Mouse (Mus musculus) neural tube, embryonic 11.5 days (tissue): Measurements from ENCODE around the gene Mns1. TPM values are rescaled to one million over a fixed set of nuclear protein-coding genes. Genes with fewer than 3 reads are reported as not detected.

Experiments
- ATAC-seq: fragments of 200-750 bp; cut with Nextera tagmentation; 2 replicates; pipeline ENCODE4 v1.8.0; 2017; ENCODE audit warnings: moderate number of reproducible peaks, mild to moderate bottlenecking, moderate TSS enrichment, moderate library complexity; ENCODE audit not compliant: insufficient read depth, low FRiP score, low TSS enrichment
- DNase-seq: peaks from one replicate; pipeline ENCODE4 v3.0.0-alpha.2; 2015; ENCODE audit warnings: low spot score
- H3K27ac ChIP-seq: fragments of 300-500 bp; sonication (generic); 2 replicates; pipeline ENCODE4 v1.5.1; 2014; ENCODE audit warnings: low read depth, mild to moderate bottlenecking, low read length
- H3K27me3 ChIP-seq: fragments of 300-500 bp; sonication (generic); 2 replicates; pipeline ENCODE4 v1.6.1; 2014; ENCODE audit warnings: mild to moderate bottlenecking, low read length, mixed read lengths; ENCODE audit not compliant: control insufficient read depth, insufficient read depth
- H3K36me3 ChIP-seq: fragments of 300-500 bp; sonication (generic); 2 replicates; pipeline ENCODE4 v1.6.1; 2014; ENCODE audit warnings: mild to moderate bottlenecking, low read length, moderate library complexity, mixed read lengths; ENCODE audit not compliant: control insufficient read depth, insufficient read depth
- H3K4me1 ChIP-seq: fragments of 300-500 bp; sonication (generic); 2 replicates; pipeline ENCODE4 v1.6.1; 2014; ENCODE audit warnings: low read length, mixed read lengths; ENCODE audit not compliant: control insufficient read depth, insufficient read depth
- H3K4me2 ChIP-seq: fragments of 300-500 bp; sonication (generic); 2 replicates; pipeline ENCODE4 v1.6.1; 2014; ENCODE audit warnings: low read depth, mild to moderate bottlenecking, moderate library complexity
- H3K4me3 ChIP-seq: fragments of 300-500 bp; sonication (generic); 2 replicates; pipeline ENCODE4 v1.5.1; 2014; ENCODE audit warnings: low read depth, low read length
- H3K9ac ChIP-seq: fragments of 300-500 bp; sonication (generic); 2 replicates; pipeline ENCODE4 v1.6.1; 2014; ENCODE audit warnings: mild to moderate bottlenecking, low read length
- H3K9me3 ChIP-seq: fragments of 300-500 bp; sonication (generic); 2 replicates; pipeline ENCODE4 v1.6.1; 2016; ENCODE audit warnings: low read length; ENCODE audit not compliant: control insufficient read depth
- WGBS: fragments of 180-500 bp; shearing (Covaris S2); extraction: QIAGEN DNeasy Blood & Tissue Kit; methylation state at CpG from one replicate; pipeline ENCODE4 v1.1.7; 2014; 5-methylcytosine and 5-hydroxymethylcytosine counted together
- polyA plus RNA-seq: library from polyadenylated mRNA; unstranded; fragments of >200 nt; fragmentation: Nextera tagmentation; extraction: Ambion mirVana; gene quantifications from 2 replicates; pipeline ENCODE4 v1.2.1, GENCODE M21; 2014

Gene Mns1
- polyA plus RNA-seq, 1 experiment from 2014 or later = 36.5 TPM

DNA sequence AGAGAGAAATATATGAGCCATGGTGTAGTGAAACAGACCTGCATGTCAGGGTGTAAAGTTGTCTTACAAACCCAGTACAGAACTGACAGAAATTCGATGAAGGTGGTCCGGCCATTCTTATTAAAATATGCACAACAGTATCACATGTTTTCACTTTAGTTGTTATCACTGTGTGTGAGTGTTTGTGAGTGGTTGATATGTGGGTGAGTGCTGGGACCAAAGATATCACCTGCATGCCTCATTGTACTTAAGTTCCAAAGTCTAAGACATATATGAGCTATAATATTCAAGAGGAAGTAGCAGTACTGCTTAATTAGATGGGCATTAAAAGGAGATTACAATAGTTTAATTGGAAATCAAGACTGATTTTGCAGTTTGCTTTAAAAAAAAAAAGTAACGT, 17.3 kb upstream of the Mns1 start:
- H3K9me3 ChIP-seq = no peaks in the 10 kb centered on the region
- 0 out of 2 replicates have a peak, but pooled peaks cover 3% of the 10 kb centered on the region for H3K4me1 ChIP-seq
- no peak overlapping the region for H3K9ac ChIP-seq
- H3K27me3 ChIP-seq = no peaks in the 10 kb centered on the region
- H3K4me2 ChIP-seq = no peak overlapping the region
- ATAC-seq (no peak), DNase-seq (no peak)
- 87% methylated on average over 3 of the region's 3 CpGs for WGBS
- H3K36me3 ChIP-seq = no peaks in the 10 kb centered on the region
- H3K27ac ChIP-seq = no peak overlapping the region
- no peak overlapping the region for H3K4me3 ChIP-seq

DNA sequence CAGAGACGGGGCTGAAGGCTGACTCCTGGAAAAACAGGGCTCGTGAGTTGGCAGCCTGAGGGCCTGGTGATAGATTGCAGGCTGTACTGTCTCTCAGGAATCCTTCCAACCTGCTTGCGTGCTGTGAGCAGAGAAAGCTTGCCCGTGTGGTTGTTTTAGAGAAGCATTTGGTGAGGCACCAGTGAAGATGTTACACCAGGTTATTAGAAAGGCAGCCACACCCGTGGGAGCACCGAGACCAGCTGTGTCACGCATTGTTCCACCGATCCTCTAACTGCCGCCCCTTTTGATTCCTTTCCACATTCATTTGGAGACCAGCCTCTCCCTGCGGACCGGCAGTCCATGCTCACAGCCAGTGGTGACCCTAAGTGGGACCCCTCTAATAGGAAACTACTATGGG, 15.5 kb upstream of the Mns1 start:
- DNase-seq = no peak
- Histone ChIP-seq H3K27ac (no peak overlapping the region), H3K27me3 (no peaks in the 10 kb centered on the region), H3K4me2 (no peak overlapping the region), H3K36me3 (no peaks in the 10 kb centered on the region), H3K4me3 (no peak overlapping the region), H3K9ac (no peak overlapping the region), H3K9me3 (no peaks in the 10 kb centered on the region), H3K4me1 (0 out of 2 replicates have a peak, but pooled peaks cover 3% of the 10 kb centered on the region)
- ATAC-seq = no peak
- WGBS = 60% methylated on average over 11 of the region's 11 CpGs

DNA sequence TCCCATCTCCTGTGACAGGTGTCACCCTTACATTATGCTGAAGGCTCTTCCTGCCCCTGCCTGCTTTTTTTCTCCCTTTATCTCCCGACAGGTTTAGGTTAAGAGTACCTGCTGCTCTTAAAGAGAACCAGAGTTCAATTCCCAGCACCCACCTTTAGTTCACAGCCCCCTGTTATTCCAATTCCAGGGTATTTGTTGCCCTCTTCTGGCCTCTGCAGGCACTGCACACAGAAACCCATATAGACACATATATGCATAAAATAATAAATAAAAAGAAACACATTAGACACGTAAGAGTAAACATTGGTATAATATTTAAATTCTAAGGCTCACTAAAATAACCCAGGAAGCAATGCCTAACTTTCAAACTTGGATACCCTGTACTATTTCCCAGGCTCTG, 15.1 kb upstream of the Mns1 start:
- no peaks in the 10 kb centered on the region for H3K9me3 ChIP-seq
- no peak overlapping the region for H3K9ac ChIP-seq
- DNase-seq = no peak
- ATAC-seq = no peak
- H3K27me3 ChIP-seq = no peaks in the 10 kb centered on the region
- no peak overlapping the region for H3K4me2 ChIP-seq
- H3K36me3 ChIP-seq = no peaks in the 10 kb centered on the region
- H3K27ac ChIP-seq = no peak overlapping the region
- no peak overlapping the region for H3K4me3 ChIP-seq
- WGBS = 83% methylated on average over 2 of the region's 2 CpGs
- H3K4me1 ChIP-seq = 0 out of 2 replicates have a peak, but pooled peaks cover 3% of the 10 kb centered on the region

DNA sequence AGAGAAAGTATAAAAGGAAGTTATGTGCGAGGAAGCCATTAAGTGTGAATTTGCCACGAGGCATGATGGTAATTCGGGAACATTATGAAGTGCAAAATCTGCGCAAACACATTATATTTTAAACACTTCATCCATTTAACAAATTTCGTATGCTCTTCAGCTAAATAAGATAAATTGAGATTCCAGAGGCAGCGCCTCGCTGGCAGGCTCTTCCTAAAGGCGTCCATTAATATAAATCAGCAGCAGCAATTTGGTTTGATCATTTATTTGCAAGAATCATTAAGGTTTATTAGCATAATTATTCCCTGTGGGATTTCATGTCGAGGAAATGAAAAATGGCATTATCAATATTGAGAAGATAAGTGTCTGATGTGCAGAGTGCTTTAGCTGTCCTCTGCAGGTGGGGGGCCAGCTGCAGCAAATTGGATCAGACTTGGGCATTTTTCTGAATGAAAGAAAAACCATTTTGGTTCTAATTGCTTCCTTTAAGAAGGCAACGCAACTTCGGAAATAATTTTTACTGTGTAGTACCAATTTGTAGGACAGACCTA, 12.4 kb upstream of the Mns1 start:
- DNase-seq = no peak
- no peak overlapping the region for H3K27ac ChIP-seq
- no peaks in the 10 kb centered on the region for H3K9me3 ChIP-seq
- H3K36me3 ChIP-seq = no peaks in the 10 kb centered on the region
- H3K27me3 ChIP-seq = no peaks in the 10 kb centered on the region
- H3K4me3 ChIP-seq = no peak overlapping the region
- WGBS = 80% methylated on average over 11 of the region's 11 CpGs
- no peak overlapping the region for H3K9ac ChIP-seq
- no peak overlapping the region for H3K4me2 ChIP-seq
- H3K4me1 ChIP-seq = 0 out of 2 replicates have a peak, but pooled peaks cover 3% of the 10 kb centered on the region
- ATAC-seq = no peak

DNA sequence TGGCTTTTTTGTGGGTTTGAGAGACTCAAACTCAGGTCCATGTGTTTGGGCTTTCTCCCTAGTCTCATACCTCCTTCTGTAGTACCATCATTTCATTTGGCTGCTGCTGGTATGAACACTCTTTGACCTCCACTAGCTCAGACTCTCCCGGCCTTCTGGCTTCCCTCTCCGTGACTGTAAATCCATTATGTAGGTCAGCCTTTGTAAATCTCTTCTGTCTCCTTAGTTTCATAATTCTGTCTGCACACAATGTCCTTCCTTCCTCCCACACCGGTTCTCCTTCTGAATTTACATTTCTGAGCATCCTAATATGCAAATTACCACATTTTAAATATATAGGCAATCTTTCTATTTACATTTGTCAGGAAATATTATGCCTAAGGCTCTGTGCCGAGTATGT, 9.9 kb upstream of the Mns1 start:
- H3K4me1 ChIP-seq = no peaks in the 10 kb centered on the region
- no peaks in the 10 kb centered on the region for H3K36me3 ChIP-seq
- no peaks in the 10 kb centered on the region for H3K27me3 ChIP-seq
- WGBS = 75% methylated on average over 4 of the region's 4 CpGs
- no peak overlapping the region for H3K4me2 ChIP-seq
- ATAC-seq = no peak
- DNase-seq = no peak
- H3K9me3 ChIP-seq = no peaks in the 10 kb centered on the region
- no peak overlapping the region for H3K9ac ChIP-seq
- no peak overlapping the region for H3K4me3 ChIP-seq
- H3K27ac ChIP-seq = no peak overlapping the region

DNA sequence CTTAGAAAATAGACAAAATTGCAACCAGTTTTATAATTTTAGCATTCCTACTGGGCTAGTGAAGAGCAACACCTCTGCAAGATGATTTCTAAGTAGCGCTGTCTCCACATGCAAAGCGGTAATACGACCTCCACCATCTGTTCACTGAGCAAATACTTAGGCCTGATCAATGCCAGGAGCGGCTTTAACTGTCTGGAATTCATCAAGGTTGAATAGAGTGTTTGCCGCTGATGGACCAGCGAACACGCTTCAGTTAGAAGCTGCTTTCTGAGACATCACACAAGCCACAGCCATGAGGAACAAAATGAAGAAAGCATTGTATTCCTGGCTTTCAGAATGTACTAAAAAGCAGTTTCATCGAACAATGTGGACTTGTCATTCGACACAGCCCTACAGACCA, 2.9 kb upstream of the Mns1 start:
- ATAC-seq (no peak), DNase-seq (no peak)
- H3K4me3 ChIP-seq = no peak overlapping the region
- H3K27ac ChIP-seq = 0 out of 2 replicates have a peak overlapping the region, but pooled peaks have one; percentile 8
- no peaks in the 10 kb centered on the region; the same call in 1 of the 2 replicates for H3K4me1 ChIP-seq
- H3K9me3 ChIP-seq = no peaks in the 10 kb centered on the region
- 45% methylated on average over 9 of the region's 9 CpGs for WGBS
- no peak overlapping the region for H3K9ac ChIP-seq
- no peaks in the 10 kb centered on the region for H3K27me3 ChIP-seq
- H3K4me2 ChIP-seq = no peak overlapping the region
- H3K36me3 ChIP-seq = no peaks in the 10 kb centered on the region

DNA sequence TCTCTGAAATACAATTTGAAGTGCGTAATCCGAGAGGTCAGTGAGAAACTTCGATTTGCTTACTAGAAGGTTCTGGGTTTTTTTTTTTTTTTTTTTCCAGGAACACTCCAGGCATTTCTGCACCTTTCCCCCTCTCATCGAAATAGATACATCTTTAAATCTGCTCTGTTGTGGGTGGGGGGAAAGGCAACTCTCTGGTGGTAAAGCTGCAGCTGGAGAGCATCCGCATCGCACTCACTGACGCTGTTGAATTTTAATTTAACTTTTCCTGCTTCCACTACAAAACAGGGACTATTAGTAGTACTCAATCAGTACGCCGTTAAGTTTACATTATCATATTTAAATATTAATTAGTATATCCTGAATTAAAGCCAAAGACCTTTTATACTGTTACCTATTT, 938 bp downstream of the Mns1 start:
- no peaks in the 10 kb centered on the region for H3K9me3 ChIP-seq
- peak overlapping the region; percentile 58 for H3K4me3 ChIP-seq
- peak overlapping the region; percentile 52 for H3K9ac ChIP-seq
- H3K27me3 ChIP-seq = no peaks in the 10 kb centered on the region
- DNase-seq (no peak), ATAC-seq (0 out of 2 replicates have a peak, but pooled peaks have one; percentile 6)
- no peak overlapping the region for H3K27ac ChIP-seq
- peak overlapping the region; percentile 89 for H3K4me2 ChIP-seq
- H3K36me3 ChIP-seq = no peaks in the 10 kb centered on the region
- 2% methylated on average over 9 of the region's 9 CpGs for WGBS
- H3K4me1 ChIP-seq = no peaks in the 10 kb centered on the region; the same call in 1 of the 2 replicates

DNA sequence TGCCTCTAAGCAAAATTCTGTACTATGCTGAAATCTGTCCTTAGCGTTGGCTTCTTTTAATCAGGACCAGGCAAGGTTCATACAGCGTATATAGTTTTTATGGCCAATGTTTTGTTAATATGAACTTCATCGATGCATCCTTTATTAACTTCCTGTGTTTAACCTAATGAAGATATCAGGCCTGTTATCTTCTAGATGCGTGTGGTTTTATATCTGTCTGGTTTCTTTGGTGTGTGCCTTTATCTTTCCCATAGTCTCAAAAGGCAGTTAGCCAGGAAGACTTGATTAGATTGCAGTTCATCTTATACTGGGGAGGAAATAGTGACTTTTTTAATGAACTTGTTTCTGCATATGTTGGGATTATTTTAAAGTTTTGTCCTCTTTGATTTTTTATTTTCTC, 2.5 kb downstream of the Mns1 start:
- ATAC-seq (no peak), DNase-seq (no peak)
- Histone ChIP-seq H3K27ac (no peak overlapping the region), H3K4me3 (no peak overlapping the region), H3K27me3 (no peaks in the 10 kb centered on the region), H3K36me3 (no peaks in the 10 kb centered on the region), H3K4me2 (no peak overlapping the region), H3K9ac (no peak overlapping the region), H3K4me1 (no peaks in the 10 kb centered on the region; the same call in 1 of the 2 replicates), H3K9me3 (no peaks in the 10 kb centered on the region)
- 97% methylated on average over 4 of the region's 4 CpGs for WGBS
